Comparison of ENCODE assay signal across 8 mouse cellular contexts in the genomic region with DNA sequence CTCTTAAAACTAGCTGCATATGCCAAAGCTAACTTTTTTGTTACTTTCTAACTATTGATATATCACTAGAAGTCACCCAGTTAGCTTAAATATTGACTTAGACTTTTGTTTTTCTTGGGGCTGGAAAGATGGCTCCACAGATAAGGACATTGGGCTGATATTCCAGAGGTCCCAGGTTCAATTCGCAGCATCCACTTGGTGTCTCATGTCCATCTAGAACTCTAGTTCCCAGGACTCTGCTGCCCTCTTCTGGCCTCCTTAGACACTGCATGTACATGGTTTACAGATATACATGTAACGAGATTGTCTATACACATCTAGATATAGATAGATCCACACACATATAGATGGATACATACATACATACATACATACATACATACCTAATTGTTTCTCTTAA. TPM values are rescaled to one million over a fixed set of nuclear protein-coding genes. Genes with fewer than 3 reads are reported as not detected.
DNase-seq lines count a peak whose midpoint lies in the region; ATAC-seq lines count a peak whose summit lies in the region.

No protein-coding gene starts in this region.

- no peak overlapping the region for H3K9ac ChIP-seq in heart, embryonic 11.5 days (ENCODE audit: low read depth, low read length)
- H3K9ac ChIP-seq in midbrain, embryonic 16.5 days (ENCODE audit: low read depth, low read length) = no peak overlapping the region

- ATAC-seq in heart, embryonic 11.5 days (replicated peaks; ENCODE audit: insufficient number of reproducible peaks, low FRiP score, low TSS enrichment) = no peak
- ATAC-seq in midbrain, embryonic 16.5 days = no peak

- H3K9me3 ChIP-seq in heart, embryonic 11.5 days (replicated peaks; ENCODE audit: control insufficient read depth, low read length) = no peaks in the 10 kb centered on the region
- H3K9me3 ChIP-seq in midbrain, embryonic 16.5 days (replicated peaks; ENCODE audit: control insufficient read depth, low read length, poor library complexity, severe bottlenecking) = no peaks in the 10 kb centered on the region

- H3K4me2 ChIP-seq in heart, embryonic 11.5 days = no peak overlapping the region
- no peak overlapping the region for H3K4me2 ChIP-seq in midbrain, embryonic 16.5 days (ENCODE audit: low read length)

- peak; percentile 30 to 77 for DNase-seq in heart, adult 18-20 months
- peak; percentile 60 for DNase-seq in right cerebral cortex, postnatal 4 days
- no peak for DNase-seq in right cerebral cortex, postnatal 25 days
- peak; percentile 46 for DNase-seq in c-Kit-positive CD71-positive TER-119-negative erythroid progenitor cells, embryonic 14.5 days (ENCODE audit: low read depth)
- peak; percentile 57 for DNase-seq in heart, postnatal 4 days
- DNase-seq in mesoderm, embryonic 11.5 days (ENCODE audit: low read depth, low spot score) = peak; percentile 52

- H3K27me3 ChIP-seq in heart, embryonic 11.5 days (ENCODE audit: control insufficient read depth, insufficient read depth, low read length) = no peaks in the 10 kb centered on the region
- H3K27me3 ChIP-seq in midbrain, embryonic 16.5 days (ENCODE audit: control insufficient read depth, insufficient read depth, low read depth, low read length) = no peaks in the 10 kb centered on the region

- H3K4me1 ChIP-seq in heart, embryonic 11.5 days (ENCODE audit: control insufficient read depth, insufficient read depth, low read length) = 0 out of 2 replicates have a peak, but pooled peaks cover 3% of the 10 kb centered on the region
- H3K4me1 ChIP-seq in midbrain, embryonic 16.5 days (ENCODE audit: control insufficient read depth, insufficient read depth, low read length) = peaks cover 16% of the 10 kb centered on the region

- no peak overlapping the region for H3K27ac ChIP-seq in heart, embryonic 11.5 days (ENCODE audit: low read depth, low read length)
- no peak overlapping the region for H3K27ac ChIP-seq in midbrain, embryonic 16.5 days (ENCODE audit: low read length)

- H3K36me3 ChIP-seq in heart, embryonic 11.5 days (ENCODE audit: control insufficient read depth, insufficient read depth, low read length) = no peaks in the 10 kb centered on the region
- 0 out of 2 replicates have a peak, but pooled peaks cover 3% of the 10 kb centered on the region for H3K36me3 ChIP-seq in midbrain, embryonic 16.5 days (ENCODE audit: control insufficient read depth, insufficient read depth, low read length)

- WGBS in heart, embryonic 11.5 days (ENCODE audit: insufficient replicate concordance) = 67% methylated on average over 2 of the region's 2 CpGs
- WGBS in midbrain, embryonic 16.5 days = 70% methylated on average over 2 of the region's 2 CpGs

- no peak overlapping the region for H3K4me3 ChIP-seq in heart, embryonic 11.5 days (ENCODE audit: low read depth, low read length)
- H3K4me3 ChIP-seq in midbrain, embryonic 16.5 days (ENCODE audit: low read depth, low read length) = no peak overlapping the region

RNA-seq across cellular contexts. Expression of a gene that starts 4.4 kb away (rescaled TPM):
- total RNA-seq in heart, adult 18-20 months (2021) = 1 to 10 TPM; 3.9 to 5.9 TPM
- polyA plus RNA-seq in heart, embryonic 11.5 days (2014; fragmentation: Nextera tagmentation; extraction: Ambion mirVana) = 12.4 and 15.2 TPM in 2 replicates
- total RNA-seq in heart, postnatal 4 days (2021) = 1 to 10 TPM; 6.4 to 7.6 TPM
- 15.5 and 17.3 TPM in 2 replicates for polyA plus RNA-seq in midbrain, embryonic 16.5 days (2015; fragmentation: Nextera tagmentation; extraction: Ambion mirVana)
